Comparison of ENCODE assay signal across 16 mouse cellular contexts in genomic region chr2:26391617-26392016, GRCm38 (mm10).
"Had no signal": no experiment of that assay in that cellular context is flagged by ENCODE, and none has a peak within 500 bp of the region (broad histone marks: within the 10 kb centered on the region; RNA-seq: fewer than 3 reads in every experiment).

No protein-coding gene starts in this region.

- H3K27me3 ChIP-seq: neural tube, embryonic 13.5 days; neural tube, embryonic 15.5 days; stomach, embryonic 15.5 days had no signal

- DNase-seq: retina, postnatal 1 day; right cerebral cortex, adult 18-20 months; right cerebral cortex, postnatal 14 days; right cerebral cortex, postnatal 25 days; right cerebral cortex, postnatal 4 days; spleen, adult 18-20 months; thymus, adult 18-20 months; thymus, adult 2 months; thymus, postnatal 14 days; thymus, postnatal 25 days; thymus, postnatal 36 days; thymus, postnatal 4 days had no signal

- H3K4me3 ChIP-seq: neural tube, embryonic 13.5 days; neural tube, embryonic 15.5 days; stomach, embryonic 15.5 days had no signal

- H3K9ac ChIP-seq: neural tube, embryonic 15.5 days; stomach, embryonic 15.5 days had no signal

- H3K9me3 ChIP-seq: neural tube, embryonic 13.5 days; neural tube, embryonic 15.5 days; stomach, embryonic 15.5 days had no signal

- H3K27ac ChIP-seq: neural tube, embryonic 13.5 days; neural tube, embryonic 15.5 days; stomach, embryonic 15.5 days; stomach, postnatal 0 days had no signal

- H3K4me2 ChIP-seq: neural tube, embryonic 13.5 days; neural tube, embryonic 15.5 days; stomach, embryonic 15.5 days had no signal
